Mouse (Mus musculus) liver, adult 2 months (tissue): ENCODE measurements around the gene Cxcl13.

Experiments used
- CTCF ChIP-seq: fragments of 200-500 bp; IDR thresholded peaks from 2 replicates; pipeline ENCODE4 v1.5.1; 2011; ENCODE audit warnings: low read depth, low read length, control low read depth
- POLR2A ChIP-seq: fragments of 200-500 bp; IDR thresholded peaks from 2 replicates; pipeline ENCODE4 v1.6.1; 2011; ENCODE audit warnings: low read length, control low read depth; ENCODE audit not compliant: insufficient read depth; ENCODE audit errors: extremely low read depth

DNA sequence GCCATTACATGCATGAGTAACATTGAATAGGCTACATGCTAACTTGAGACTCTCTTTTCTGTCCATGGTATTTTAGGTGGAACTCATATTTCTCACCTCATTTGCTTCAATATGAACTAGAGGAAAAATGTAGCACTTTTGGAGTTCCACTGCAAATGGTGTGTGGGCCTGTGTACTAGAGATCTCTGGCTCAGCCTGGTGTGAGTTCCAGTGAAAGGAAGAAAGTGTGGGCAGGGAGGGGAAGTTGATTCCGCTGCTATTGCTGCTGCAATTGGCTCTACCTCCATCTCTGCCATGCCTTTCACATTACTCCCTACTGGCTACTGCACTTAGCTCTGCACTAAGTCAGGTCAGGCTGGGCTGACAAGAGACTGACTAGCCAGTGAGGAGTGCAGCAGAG lies 45.7 kb upstream of the Cxcl13 start:
- TF ChIP-seq POLR2A (no peak), CTCF (no peak)
